Mouse (Mus musculus) c-Kit-positive CD71-positive TER-119-negative erythroid progenitor cells, embryonic 14.5 days (primary cell): ENCODE measurements around the gene March1.

Experiments
- DNase-seq: peaks from one replicate; pipeline ENCODE4 v3.0.0-alpha.2; 2013; ENCODE audit warnings: low read depth

The March1 gene

DNA sequence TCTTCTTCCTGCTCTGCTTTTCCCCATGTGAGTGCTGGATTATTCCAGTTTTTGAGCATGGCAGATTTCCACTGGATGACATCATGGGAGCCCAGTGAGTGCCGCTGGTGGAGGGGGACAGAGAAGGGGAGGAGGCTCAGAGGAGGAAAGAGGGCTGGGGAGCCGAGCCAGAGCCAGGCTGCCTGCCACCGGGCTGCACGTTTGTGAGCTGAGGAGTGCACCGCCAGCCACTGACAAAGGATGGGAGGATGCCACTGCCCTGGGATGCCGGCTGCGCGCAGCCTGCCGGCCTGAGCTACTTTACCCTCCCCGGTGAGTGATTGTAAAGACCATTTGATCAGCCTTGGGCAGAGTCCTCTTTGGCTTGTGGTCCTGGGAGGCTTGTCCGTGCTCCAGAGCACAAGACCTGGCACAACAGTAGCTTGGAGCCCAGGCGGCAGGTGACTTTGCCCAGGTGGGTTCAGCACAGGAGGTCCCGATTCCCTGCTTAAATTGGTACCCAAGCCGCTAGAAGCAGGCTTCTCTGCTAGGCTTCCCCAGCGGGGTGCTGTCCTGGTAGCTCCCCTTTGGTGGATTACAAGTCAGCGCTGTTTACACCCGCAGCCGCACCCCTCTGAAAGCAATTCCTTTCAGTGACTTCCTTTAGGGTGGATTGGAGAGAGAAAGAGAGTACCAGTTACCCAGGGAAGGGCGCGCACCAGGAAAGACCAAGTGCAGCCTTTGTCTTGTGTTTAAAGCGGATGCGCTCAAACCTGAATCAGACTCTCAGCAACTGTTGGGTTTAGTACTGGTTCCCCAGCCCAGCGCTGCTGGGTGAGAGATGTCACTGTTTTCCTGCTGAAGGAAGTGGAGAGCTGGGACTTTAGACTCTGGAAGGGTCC is at the start of gene March1:
Gene March1, plus strand, starts transcription at position 30 of the 881 bp plus-strand sequence.
- DNase-seq = no peak

DNA sequence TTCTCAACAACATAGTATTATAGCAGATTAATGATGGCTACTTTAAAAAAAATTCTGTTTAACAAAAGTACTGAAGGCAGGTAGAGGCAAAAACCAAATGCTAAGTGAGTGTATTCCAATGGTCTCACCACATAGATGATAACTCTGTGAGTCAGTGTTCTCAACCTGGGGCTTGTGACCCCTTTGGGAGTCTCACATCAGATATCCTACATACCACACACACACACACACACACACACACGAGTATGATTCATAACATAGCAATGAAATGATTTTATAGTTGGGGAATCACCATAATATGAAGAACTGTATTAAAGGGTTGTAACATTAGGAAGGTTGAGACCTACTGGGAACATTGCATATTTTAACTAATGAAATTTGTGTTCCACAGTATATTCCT is 30.8 kb upstream of the March1 start:
- no peak for DNase-seq

GRCm38 (mm10) chr8:65603241-65603640 is 14.5 kb upstream of the March1 start:
- DNase-seq = no peak

DNA sequence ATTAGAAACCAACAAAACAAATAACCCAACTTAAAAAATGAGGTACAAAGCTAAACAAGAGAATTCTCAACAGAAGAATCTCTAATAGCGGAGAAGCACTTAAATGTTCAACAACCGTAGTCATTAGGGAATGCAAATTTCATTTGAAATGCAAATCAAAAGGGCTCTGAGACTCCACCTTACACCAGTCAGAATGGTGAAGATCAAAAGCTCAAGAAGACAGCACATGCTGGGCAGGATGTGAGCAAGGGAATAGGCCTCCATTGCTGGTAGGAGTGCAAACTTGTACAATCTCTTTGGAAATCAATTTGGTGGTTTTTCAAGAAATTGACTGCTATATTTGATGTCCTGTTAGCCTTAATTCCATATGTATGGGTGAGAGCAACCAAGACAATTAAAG is 8.2 kb upstream of the March1 start:
- no peak for DNase-seq

GRCm38 (mm10) chr8:65618966-65619365 is 1.3 kb downstream of the March1 start:
- DNase-seq = no peak

DNA sequence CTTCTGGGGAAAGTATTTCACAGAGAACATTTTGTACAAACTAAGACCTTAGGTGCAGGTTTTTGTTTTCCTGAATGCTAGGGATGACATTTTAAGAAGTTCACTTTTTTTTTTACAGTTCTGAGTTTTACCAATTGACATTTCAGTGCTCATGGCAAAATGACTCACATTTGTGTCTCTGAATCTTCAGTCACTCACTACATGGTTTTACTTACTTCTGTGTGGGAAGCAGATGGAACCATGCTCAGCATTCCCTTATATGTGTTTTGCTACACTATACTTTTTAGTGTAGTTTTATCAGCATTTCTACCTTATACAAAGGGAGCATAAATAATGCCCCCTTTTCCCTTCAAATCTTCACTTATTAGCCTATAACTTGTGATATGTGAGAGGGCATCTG is 27.2 kb downstream of the March1 start:
- no peak for DNase-seq

- no peak for DNase-seq
Observed at GRCm38 (mm10) chr8:65645502-65645901, 27.8 kb downstream of the March1 start.

GRCm38 (mm10) chr8:65645945-65646344 is 28.2 kb downstream of the March1 start:
- DNase-seq = no peak

DNA sequence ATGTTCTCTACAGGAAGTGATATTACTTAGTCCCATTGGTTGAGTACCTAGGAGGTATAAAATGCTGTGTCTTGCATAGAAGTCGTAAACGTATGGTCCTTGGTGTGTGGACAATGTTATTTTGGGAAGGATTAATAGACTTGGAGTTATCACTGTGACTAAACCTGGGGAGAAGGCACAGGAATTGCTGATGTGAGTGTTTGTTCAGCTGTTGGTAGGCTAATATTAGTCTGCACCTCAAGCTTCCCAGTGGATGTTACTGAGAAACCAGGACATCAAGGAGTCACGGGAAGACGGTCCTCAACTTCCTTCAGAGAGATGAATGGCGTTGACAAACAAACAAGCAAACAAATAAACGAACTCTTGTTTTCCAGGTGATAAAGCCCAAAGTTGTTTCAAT is 38.2 kb downstream of the March1 start:
- no peak for DNase-seq

- DNase-seq = no peak
Observed at GRCm38 (mm10) chr8:65661885-65662284, 44.2 kb downstream of the March1 start.

DNA sequence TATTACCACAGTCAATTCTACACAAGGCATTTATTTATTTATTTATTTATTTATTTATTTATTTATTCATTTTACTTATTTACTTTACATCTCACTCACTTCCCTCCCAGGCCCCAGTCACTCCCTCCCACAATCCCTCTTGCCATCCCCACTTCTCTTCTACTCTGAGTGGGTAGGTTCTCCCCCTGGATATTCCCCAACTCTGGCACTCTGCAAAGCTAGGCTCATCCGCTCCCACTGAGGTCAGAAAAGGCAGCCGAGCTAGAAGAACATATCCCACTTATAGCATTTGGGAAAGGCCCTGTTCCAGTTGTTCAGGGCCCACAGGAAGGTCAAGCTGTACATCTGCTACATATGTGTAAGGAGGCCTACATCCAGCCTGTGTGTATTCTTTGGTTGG is 48.1 kb downstream of the March1 start:
- DNase-seq = no peak

DNA sequence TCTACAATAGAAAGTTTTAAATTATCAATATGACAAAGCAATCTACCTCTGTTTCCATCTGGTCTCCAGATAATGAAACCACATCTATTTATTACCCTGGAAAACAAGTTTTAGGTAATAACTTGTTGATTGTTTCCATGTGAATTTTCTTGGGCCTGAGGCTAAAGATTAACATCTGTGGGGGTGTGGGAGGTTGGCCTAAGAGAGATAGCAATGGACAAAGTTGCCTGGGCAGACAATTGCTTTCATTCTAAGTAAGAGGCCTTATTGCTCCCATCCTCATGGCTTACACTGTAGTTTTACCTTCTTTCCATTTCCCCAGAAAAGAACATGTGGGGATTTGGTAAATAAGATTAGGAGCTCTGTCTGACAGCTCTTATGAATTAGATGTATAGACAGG is 125.4 kb downstream of the March1 start:
- no peak for DNase-seq

GRCm38 (mm10) chr8:65775815-65776214 is 158.1 kb downstream of the March1 start:
- DNase-seq = no peak

DNA sequence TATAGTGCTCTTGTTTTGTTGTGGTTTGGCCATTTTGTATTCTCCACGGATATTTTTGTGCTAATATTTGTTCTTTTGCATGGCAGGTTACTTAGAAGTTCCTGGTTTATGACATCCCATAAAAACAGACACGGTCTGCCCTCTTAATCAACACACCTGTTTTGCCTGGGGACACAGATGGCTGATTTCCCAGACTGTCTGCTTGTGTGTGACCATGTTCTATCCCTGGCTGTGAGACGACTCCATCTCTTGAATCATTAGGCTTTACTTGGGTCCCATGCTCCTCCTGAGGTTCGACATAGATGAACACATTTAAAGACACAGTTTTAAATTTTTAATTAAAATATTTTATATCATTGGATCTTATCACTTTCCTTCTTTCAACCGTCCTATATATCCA is 163.5 kb downstream of the March1 start:
- no peak for DNase-seq

DNA sequence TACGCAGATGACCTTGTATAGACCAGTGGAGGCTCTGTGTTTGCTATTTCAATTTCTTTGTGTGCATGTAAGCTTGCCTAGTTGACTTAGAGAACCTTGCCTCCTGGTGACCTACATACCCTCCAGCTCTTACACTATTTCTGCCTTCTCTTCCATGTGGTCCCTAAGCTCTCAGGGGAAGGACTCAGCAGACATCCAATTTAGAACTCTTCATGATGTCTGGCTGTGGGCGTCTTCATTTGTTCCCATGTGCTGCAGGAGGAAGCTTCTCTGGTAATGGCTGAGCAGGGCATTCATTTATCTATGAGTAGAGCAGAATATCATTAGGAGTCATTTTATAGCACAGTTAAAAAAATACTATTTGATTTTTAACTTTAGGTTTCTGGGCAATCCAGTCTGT is 195.3 kb downstream of the March1 start:
- no peak for DNase-seq

GRCm38 (mm10) chr8:65922294-65923019 is 304.8 kb downstream of the March1 start:
- DNase-seq = no peak

DNA sequence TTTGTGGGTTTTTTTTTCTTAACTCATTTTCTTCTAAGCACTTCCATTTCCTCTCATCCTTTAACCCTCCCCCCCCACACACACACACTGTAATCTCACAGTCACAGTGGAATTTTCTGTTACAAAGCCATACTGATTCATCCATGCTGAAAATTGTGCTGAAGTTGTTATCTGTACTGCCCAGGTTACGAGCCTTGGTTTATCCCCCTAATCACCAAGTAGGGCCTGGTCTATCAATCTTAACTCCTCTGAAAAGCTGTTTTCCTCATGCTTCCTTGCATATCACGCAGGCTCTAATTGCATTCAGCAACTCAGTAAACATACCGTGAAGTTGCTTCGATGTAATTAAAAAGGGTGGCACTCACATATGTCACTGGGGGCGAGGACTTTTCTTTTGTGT is 339.2 kb downstream of the March1 start:
- peak; percentile 16 for DNase-seq

GRCm38 (mm10) chr8:65957492-65957891 is 339.8 kb downstream of the March1 start:
- DNase-seq = no peak

DNA sequence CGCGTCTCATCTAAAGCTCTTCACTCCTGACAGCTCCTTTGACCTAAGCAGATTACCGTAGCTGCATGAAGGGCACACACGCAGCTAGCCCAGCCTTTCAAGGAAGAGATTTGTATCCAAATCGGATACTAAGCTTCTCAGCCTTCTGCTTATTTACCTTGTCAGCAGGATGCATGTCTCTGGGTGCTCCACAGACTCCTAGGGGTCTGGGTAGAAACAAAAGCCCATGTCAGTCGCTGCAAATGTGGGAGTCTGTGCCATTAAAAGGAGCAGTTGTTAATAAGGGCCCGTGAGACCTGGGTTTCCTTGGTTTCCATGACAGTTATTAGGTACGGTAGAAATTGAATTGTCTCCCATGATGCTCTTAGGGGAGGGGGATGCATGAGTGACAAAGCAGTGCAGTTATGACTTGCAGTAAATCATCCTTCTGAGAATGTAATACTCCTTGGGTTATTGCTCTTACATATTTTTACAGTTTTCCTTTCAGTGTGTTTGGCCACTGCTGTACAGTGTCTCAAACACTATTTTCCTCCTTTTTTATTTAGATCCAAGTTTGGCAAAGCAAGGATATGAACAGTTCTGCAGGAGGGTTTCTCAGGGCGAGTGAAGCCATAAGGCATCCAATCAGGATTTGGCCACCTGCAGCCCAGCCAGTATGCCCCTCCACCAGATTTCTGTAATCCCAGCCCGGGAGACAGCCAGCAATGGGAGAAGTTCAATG is 349.0 kb downstream of the March1 start:
- no peak for DNase-seq

DNA sequence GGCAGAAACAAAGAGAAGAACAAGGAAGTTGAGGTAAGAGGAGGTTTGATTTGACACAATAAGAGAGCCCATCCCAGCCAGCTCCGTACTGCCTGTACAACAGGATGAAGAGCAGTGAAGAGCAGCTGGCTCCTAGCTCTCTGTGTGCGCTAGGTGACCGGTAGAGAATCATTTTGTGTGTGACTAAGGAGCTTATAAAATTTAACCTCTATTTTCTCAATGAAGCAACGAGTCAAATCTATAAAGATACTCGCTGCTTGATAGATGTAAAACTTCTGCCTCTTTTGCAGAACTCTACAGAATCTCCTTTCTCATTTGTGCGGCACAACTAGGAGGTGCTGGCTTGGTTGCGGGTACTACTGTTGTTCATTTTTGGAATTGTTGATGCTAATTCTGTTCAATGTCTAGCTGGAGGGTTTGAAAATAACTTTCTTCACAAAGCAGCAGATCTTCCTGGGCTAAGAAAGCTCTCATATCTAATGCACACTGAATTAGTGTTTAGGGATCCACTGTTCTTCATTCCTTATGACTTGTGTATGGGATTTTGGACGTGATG is 349.6 kb downstream of the March1 start:
- no peak for DNase-seq

DNA sequence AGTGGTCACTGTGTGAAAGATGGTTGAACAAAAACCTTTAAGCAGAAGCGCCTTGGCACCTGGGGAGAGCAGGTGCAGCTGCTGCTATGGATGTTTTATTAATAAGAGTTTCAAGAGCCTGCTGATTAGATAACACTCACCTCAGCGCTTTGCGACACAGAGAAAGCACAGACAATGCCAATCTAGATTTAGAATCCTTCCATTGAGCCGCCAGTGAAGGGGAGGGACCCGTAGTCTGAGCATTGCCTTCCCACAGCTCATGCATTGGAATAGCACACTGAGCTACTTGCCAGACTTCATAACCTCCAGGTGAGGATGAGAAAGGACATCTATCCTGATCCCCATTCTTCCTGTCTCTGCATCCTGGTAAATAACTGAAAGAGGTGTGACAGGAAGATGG is 359.2 kb downstream of the March1 start:
- no peak for DNase-seq

DNA sequence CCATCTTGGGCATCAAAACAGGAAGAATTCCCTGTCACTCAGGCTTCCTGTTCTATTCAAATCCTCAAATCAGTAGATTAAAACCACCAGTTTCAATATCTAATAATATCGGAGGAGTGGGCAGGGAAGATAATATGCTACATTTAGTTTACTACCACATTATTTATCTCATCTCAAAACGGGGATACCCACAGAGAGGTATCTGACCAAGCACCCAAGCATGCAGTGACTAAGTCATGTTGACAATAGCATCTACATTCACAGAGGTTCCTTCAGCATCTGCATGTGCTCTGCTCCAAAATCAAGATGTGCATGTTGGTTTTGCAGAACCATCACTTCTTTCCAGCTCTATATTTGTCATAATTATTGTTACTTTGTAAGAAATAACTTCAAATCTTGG is 364.3 kb downstream of the March1 start:
- DNase-seq = no peak
